Mouse (Mus musculus) kidney, postnatal 0 days (tissue): ENCODE data around the gene Specc1l. TPM values are rescaled to one million over a fixed set of nuclear protein-coding genes. Genes with fewer than 3 reads are reported as not detected.

Source experiments
- ATAC-seq: fragments of 200-750 bp; cut with Nextera tagmentation; replicated peaks from 2 replicates; pipeline ENCODE4 v1.8.0; 2017; ENCODE audit warnings: low read depth, moderate number of reproducible peaks, moderate TSS enrichment, moderate library complexity; ENCODE audit not compliant: low FRiP score
- DNase-seq: peaks from one replicate; pipeline ENCODE4 v3.0.0-alpha.2; 2016; ENCODE audit warnings: low spot score
- H3K27ac ChIP-seq: fragments of 300-500 bp; sonication (generic); 2 replicates; pipeline ENCODE4 v1.5.1; 2014; ENCODE audit warnings: mild to moderate bottlenecking
- H3K27me3 ChIP-seq: fragments of 300-500 bp; sonication (generic); 2 replicates; pipeline ENCODE4 v1.6.1; 2014; ENCODE audit warnings: low read length, mixed read lengths; ENCODE audit not compliant: insufficient read depth
- H3K36me3 ChIP-seq: fragments of 300-500 bp; sonication (generic); 2 replicates; pipeline ENCODE4 v1.6.1; 2014; ENCODE audit warnings: low read length, mixed read lengths; ENCODE audit not compliant: insufficient read depth
- H3K4me1 ChIP-seq: fragments of 300-500 bp; sonication (generic); replicated peaks from 2 replicates; pipeline ENCODE4 v1.6.1; 2014; ENCODE audit warnings: antibody characterized with exemption, low read length, mixed read lengths; ENCODE audit not compliant: insufficient read depth
- H3K4me2 ChIP-seq: fragments of 300-500 bp; sonication (generic); 2 replicates; pipeline ENCODE4 v1.6.1; 2014; ENCODE audit warnings: mild to moderate bottlenecking, low read length, moderate library complexity, mixed read lengths
- H3K4me3 ChIP-seq: fragments of 300-500 bp; sonication (generic); replicated peaks from 2 replicates; pipeline ENCODE4 v1.5.1; 2014; ENCODE audit warnings: low read depth, low read length
- H3K9ac ChIP-seq: fragments of 300-500 bp; sonication (generic); 2 replicates; pipeline ENCODE4 v1.6.1; 2014; ENCODE audit warnings: low read depth, low read length
- H3K9me3 ChIP-seq: fragments of 300-500 bp; sonication (generic); replicated peaks from 2 replicates; pipeline ENCODE4 v1.6.1; 2016; ENCODE audit warnings: low read length, inconsistent platforms, mixed read lengths
- CTCF ChIP-seq: IDR thresholded peaks from 2 replicates; pipeline ENCODE4 v1.5.1; 2016; ENCODE audit warnings: antibody characterized with exemption, low read depth, mild to moderate bottlenecking, moderate library complexity
- WGBS: fragments of 180-500 bp; shearing (Covaris S2); extraction: QIAGEN DNeasy Blood & Tissue Kit; methylation state at CpG from one replicate; pipeline ENCODE4 v1.1.7; 2014; 5-methylcytosine and 5-hydroxymethylcytosine counted together
- polyA plus RNA-seq: library from polyadenylated mRNA; unstranded; fragments of >200 nt; fragmentation: Nextera tagmentation; extraction: Ambion mirVana; gene quantifications from 2 replicates; pipeline ENCODE4 v1.2.1, GENCODE M21; 2015

Gene Specc1l
- polyA plus RNA-seq: 18.7 and 19.7 TPM in 2 replicates

GRCm38 (mm10) chr10:75211807-75212645 lies at the start of gene Specc1l:
Specc1l (plus strand) TSS chr10:75212073.
- peak; percentile 99 for DNase-seq
- Histone ChIP-seq H3K4me1 (peaks cover 8% of the 10 kb centered on the region; the same call in 1 of the 2 replicates), H3K27ac (peak within 1 kb of the TSS; percentile 99), H3K9ac (peak within 1 kb of the TSS; percentile 97), H3K9me3 (no peaks in the 10 kb centered on the region), H3K36me3 (no peaks in the 10 kb centered on the region), H3K27me3 (no peaks in the 10 kb centered on the region), H3K4me3 (peak within 1 kb of the TSS; percentile 90), H3K4me2 (peak within 1 kb of the TSS; percentile 79)
- ATAC-seq: peak; percentile 99
- under 1% methylated on average over 51 of the region's 80 CpGs for WGBS
- TF ChIP-seq CTCF: no peak

- 77% methylated on average over 10 of the region's 10 CpGs for WGBS
- peaks cover 19% of the 10 kb centered on the region; the same call in 1 of the 2 replicates for H3K36me3 ChIP-seq
- H3K27me3 ChIP-seq: no peaks in the 10 kb centered on the region
- no peak overlapping the region for H3K9ac ChIP-seq
- no peak for DNase-seq
- no peak overlapping the region for H3K27ac ChIP-seq
- no peak for ATAC-seq
- no peaks in the 10 kb centered on the region for H3K9me3 ChIP-seq
- no peak overlapping the region for H3K4me3 ChIP-seq
- TF ChIP-seq CTCF: no peak; the same call in 1 of the 2 replicates
- H3K4me2 ChIP-seq: no peak overlapping the region
- H3K4me1 ChIP-seq: no peaks in the 10 kb centered on the region
Measured at GRCm38 (mm10) chr10:75165825-75166481, 45.9 kb upstream of the Specc1l start.

- WGBS: 94% methylated on average over 4 of the region's 4 CpGs
- Histone ChIP-seq H3K27ac (no peak overlapping the region), H3K36me3 (peaks cover 19% of the 10 kb centered on the region; the same call in 1 of the 2 replicates), H3K4me1 (no peaks in the 10 kb centered on the region), H3K9ac (no peak overlapping the region), H3K9me3 (no peaks in the 10 kb centered on the region), H3K4me3 (no peak overlapping the region), H3K27me3 (no peaks in the 10 kb centered on the region), H3K4me2 (no peak overlapping the region)
- no peak for ATAC-seq
- no peak for TF ChIP-seq CTCF
- DNase-seq: no peak
Measured at GRCm38 (mm10) chr10:75166601-75167000, 45.3 kb upstream of the Specc1l start.

GRCm38 (mm10) chr10:75170207-75170850 lies 41.5 kb upstream of the Specc1l start:
- Histone ChIP-seq H3K36me3 (no peaks in the 10 kb centered on the region), H3K27me3 (no peaks in the 10 kb centered on the region), H3K4me2 (0 out of 2 replicates have a peak overlapping the region, but pooled peaks have one; percentile 7), H3K27ac (0 out of 2 replicates have a peak overlapping the region, but pooled peaks have one; percentile 31), H3K9me3 (no peaks in the 10 kb centered on the region), H3K4me3 (no peak overlapping the region), H3K9ac (no peak overlapping the region), H3K4me1 (peaks cover 6% of the 10 kb centered on the region; the same call in 1 of the 2 replicates)
- DNase-seq (peak; percentile 76), ATAC-seq (peak; percentile 82; the same call in 1 of the 2 replicates)
- no peak for TF ChIP-seq CTCF
- 40% methylated on average over 12 of the region's 12 CpGs for WGBS

- Histone ChIP-seq H3K4me3 (no peak overlapping the region), H3K27me3 (no peaks in the 10 kb centered on the region), H3K27ac (peak overlapping the region; percentile 38; the same call in 1 of the 2 replicates), H3K9ac (no peak overlapping the region), H3K36me3 (peaks cover 7% of the 10 kb centered on the region; the same call in 1 of the 2 replicates), H3K4me1 (peaks cover 11% of the 10 kb centered on the region; the same call in 1 of the 2 replicates), H3K9me3 (no peaks in the 10 kb centered on the region), H3K4me2 (no peak overlapping the region)
- no peak for TF ChIP-seq CTCF
- DNase-seq (peak; percentile 53), ATAC-seq (no peak; the same call in 1 of the 2 replicates)
- 43% methylated on average over 8 of the region's 8 CpGs for WGBS
Measured at GRCm38 (mm10) chr10:75173056-75173455, 38.8 kb upstream of the Specc1l start.

GRCm38 (mm10) chr10:75173712-75174111 lies 38.2 kb upstream of the Specc1l start:
- Histone ChIP-seq H3K4me1 (peaks cover 11% of the 10 kb centered on the region; the same call in 1 of the 2 replicates), H3K4me3 (no peak overlapping the region), H3K27me3 (no peaks in the 10 kb centered on the region), H3K36me3 (peaks cover 14% of the 10 kb centered on the region), H3K27ac (peak overlapping the region; percentile 38; the same call in 1 of the 2 replicates), H3K4me2 (no peak overlapping the region), H3K9ac (no peak overlapping the region), H3K9me3 (no peaks in the 10 kb centered on the region)
- DNase-seq: peak; percentile 40
- no peak for ATAC-seq
- no peak for TF ChIP-seq CTCF
- WGBS: 61% methylated on average over 12 of the region's 12 CpGs
